Mouse (Mus musculus) kidney, embryonic 14.5 days (tissue): ENCODE measurements at regions not wholly inside any gene's neighbourhood (a gene's known extent, or its start where the extent isn't known, plus 50 kb on each side); places are given as distances from the start of the nearest gene placed in this dataset.

Experiments used
- ATAC-seq: fragments of 200-750 bp; cut with Nextera tagmentation; 2 replicates; pipeline ENCODE4 v1.8.0; 2017; ENCODE audit warnings: moderate number of reproducible peaks, mild to moderate bottlenecking, moderate TSS enrichment, moderate library complexity; ENCODE audit not compliant: low FRiP score, low TSS enrichment
- H3K27ac ChIP-seq: fragments of 300-500 bp; sonication (generic); 2 replicates; pipeline ENCODE4 v1.5.1; 2014; ENCODE audit warnings: low read depth, mild to moderate bottlenecking, low read length, moderate library complexity, mixed read lengths
- H3K27me3 ChIP-seq: fragments of 300-500 bp; sonication (generic); 2 replicates; pipeline ENCODE4 v1.6.1; 2014; ENCODE audit warnings: mild to moderate bottlenecking, low read length; ENCODE audit not compliant: control insufficient read depth, insufficient read depth
- H3K36me3 ChIP-seq: fragments of 300-500 bp; sonication (generic); 2 replicates; pipeline ENCODE4 v1.6.1; 2014; ENCODE audit warnings: low read length, mixed read lengths; ENCODE audit not compliant: control insufficient read depth, insufficient read depth
- H3K4me1 ChIP-seq: fragments of 300-500 bp; sonication (generic); 2 replicates; pipeline ENCODE4 v1.6.1; 2014; ENCODE audit warnings: low read length, mixed read lengths; ENCODE audit not compliant: control insufficient read depth, insufficient read depth
- H3K4me2 ChIP-seq: fragments of 300-500 bp; sonication (generic); replicated peaks from 2 replicates; pipeline ENCODE4 v1.6.1; 2014; ENCODE audit warnings: low read depth, mild to moderate bottlenecking, low read length
- H3K4me3 ChIP-seq: fragments of 300-500 bp; sonication (generic); 2 replicates; pipeline ENCODE4 v1.5.1; 2014; ENCODE audit warnings: mild to moderate bottlenecking, low read length
- H3K9ac ChIP-seq: fragments of 300-500 bp; sonication (generic); 2 replicates; pipeline ENCODE4 v1.6.1; 2014; ENCODE audit warnings: low read depth, mild to moderate bottlenecking, low read length, moderate library complexity
- H3K9me3 ChIP-seq: fragments of 300-500 bp; sonication (generic); 2 replicates; pipeline ENCODE4 v1.6.1; 2016; ENCODE audit warnings: low read length; ENCODE audit not compliant: control insufficient read depth
- WGBS: fragments of 180-500 bp; shearing (Covaris S2); extraction: QIAGEN DNeasy Blood & Tissue Kit; methylation state at CpG from one replicate; pipeline ENCODE4 v1.1.7; 2014; 5-methylcytosine and 5-hydroxymethylcytosine counted together

DNA sequence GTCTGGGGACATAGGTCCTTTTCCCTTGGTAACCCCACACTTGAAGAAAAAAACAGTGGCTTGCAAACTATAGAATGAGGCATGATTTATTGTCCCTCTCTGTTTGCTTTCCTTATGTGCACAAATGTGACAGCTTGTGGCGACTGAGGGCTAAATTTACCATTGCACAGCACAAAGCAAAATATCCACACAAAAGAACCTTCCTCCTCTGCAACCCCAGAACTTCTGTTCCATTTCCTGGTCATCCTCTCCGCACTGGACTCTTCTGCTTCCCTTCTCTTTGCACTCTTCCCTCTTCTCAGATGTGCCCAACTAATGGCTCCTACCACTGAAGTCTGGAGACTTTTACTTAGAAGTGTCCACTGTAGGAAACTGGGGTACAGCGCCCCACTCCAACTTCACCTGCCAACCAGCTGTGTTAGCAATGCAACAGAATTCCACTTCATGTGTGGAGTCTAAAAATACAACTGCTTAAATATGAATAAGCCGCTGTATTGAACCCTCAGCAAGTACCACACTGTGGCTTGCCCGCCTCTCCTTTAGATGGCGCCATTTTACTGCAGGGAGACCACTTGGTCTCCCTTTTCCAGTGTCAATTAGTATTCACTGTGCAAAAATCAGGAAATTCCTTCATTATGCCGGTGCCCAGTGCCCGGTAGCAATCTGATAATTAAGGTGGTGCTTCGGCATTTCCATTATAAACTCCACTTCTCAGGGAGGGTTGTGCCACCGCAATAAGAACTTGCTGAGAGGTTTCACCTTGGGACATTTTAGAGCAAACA is 199.6 kb downstream of the Foxa2 start:
- no peaks in the 10 kb centered on the region for H3K4me1 ChIP-seq
- no peaks in the 10 kb centered on the region for H3K36me3 ChIP-seq
- no peak overlapping the region for H3K27ac ChIP-seq
- 32% methylated on average over 10 of the region's 10 CpGs for WGBS
- ATAC-seq, result no peak
- no peak overlapping the region for H3K4me2 ChIP-seq
- H3K9ac ChIP-seq, result no peak overlapping the region
- no peak overlapping the region for H3K4me3 ChIP-seq
- H3K27me3 ChIP-seq, result no peaks in the 10 kb centered on the region
- H3K9me3 ChIP-seq, result no peaks in the 10 kb centered on the region

DNA sequence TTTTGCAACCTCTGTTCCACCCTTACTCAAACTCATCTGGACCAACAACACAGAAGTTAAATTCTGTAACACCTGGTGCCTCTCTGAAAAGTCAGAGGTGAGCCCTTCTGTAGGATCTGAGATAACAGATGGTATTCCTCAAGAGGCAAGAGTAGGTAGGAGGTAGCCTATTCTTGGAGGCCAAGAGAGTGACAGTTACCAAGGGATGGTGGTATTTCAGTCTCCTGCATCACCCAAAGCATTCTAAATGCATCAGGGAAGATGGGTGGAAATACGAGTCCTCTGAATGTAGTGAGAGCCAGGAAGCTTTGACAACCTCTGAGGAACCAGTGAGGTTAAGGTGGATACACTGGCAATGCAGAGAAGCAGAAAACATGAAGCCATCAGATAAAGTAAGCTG is 201.5 kb downstream of the Foxa2 start:
- 64% methylated on average over 1 of the region's 1 CpGs for WGBS
- no peak overlapping the region for H3K27ac ChIP-seq
- no peak overlapping the region for H3K4me3 ChIP-seq
- H3K9me3 ChIP-seq, result no peaks in the 10 kb centered on the region
- no peaks in the 10 kb centered on the region for H3K4me1 ChIP-seq
- no peaks in the 10 kb centered on the region for H3K27me3 ChIP-seq
- no peak for ATAC-seq
- no peak overlapping the region for H3K4me2 ChIP-seq
- no peaks in the 10 kb centered on the region for H3K36me3 ChIP-seq
- H3K9ac ChIP-seq, result no peak overlapping the region

DNA sequence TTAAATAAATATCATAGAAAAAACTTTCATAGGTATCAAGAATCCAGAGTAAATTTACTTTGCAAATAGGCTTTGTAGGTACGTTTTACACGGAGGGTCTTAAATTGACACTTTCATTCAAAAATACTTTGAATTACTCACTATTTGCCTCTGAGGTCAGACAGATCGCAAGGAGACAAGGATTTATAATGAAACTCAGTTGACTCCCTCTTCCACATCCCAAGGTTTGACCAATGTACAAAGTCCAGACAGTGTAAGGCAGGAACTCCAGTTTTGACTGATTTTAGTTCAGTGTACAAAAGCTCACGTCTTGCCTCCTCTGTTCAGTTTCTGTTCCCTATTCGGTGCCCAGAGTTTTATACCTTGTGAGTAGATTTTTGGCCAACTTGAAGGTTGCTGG is 205.8 kb downstream of the Foxa2 start:
- WGBS, result 79% methylated on average over 5 of the region's 5 CpGs
- H3K27me3 ChIP-seq, result no peaks in the 10 kb centered on the region
- no peak overlapping the region for H3K4me3 ChIP-seq
- no peak for ATAC-seq
- no peak overlapping the region for H3K9ac ChIP-seq
- no peak overlapping the region for H3K27ac ChIP-seq
- no peak overlapping the region for H3K4me2 ChIP-seq
- no peaks in the 10 kb centered on the region for H3K36me3 ChIP-seq
- H3K9me3 ChIP-seq, result no peaks in the 10 kb centered on the region
- no peaks in the 10 kb centered on the region for H3K4me1 ChIP-seq

DNA sequence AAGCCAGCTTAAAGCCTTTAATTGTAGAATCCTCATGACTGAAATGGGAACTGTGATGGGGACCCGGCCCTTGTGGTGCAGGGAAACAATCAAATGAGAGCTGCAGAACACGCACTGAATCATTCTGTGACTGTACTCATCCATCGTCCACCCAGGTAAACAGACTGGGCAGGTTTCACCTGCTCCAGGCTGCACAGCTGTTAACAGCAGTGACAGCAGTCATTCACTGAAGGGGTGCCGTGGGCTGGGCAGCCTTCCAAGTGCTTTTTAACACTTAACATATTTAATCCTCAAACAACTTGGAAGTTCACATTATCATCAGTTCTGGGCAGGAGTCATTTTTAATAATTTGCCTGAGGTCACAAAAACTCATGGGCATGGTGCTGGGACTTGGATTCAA is 208.2 kb downstream of the Foxa2 start:
- H3K9me3 ChIP-seq, result no peaks in the 10 kb centered on the region
- no peak overlapping the region for H3K4me2 ChIP-seq
- no peak overlapping the region for H3K27ac ChIP-seq
- no peaks in the 10 kb centered on the region for H3K4me1 ChIP-seq
- no peaks in the 10 kb centered on the region for H3K27me3 ChIP-seq
- ATAC-seq, result no peak
- H3K9ac ChIP-seq, result no peak overlapping the region
- no peaks in the 10 kb centered on the region for H3K36me3 ChIP-seq
- WGBS, result 80% methylated on average over 4 of the region's 4 CpGs
- H3K4me3 ChIP-seq, result no peak overlapping the region

DNA sequence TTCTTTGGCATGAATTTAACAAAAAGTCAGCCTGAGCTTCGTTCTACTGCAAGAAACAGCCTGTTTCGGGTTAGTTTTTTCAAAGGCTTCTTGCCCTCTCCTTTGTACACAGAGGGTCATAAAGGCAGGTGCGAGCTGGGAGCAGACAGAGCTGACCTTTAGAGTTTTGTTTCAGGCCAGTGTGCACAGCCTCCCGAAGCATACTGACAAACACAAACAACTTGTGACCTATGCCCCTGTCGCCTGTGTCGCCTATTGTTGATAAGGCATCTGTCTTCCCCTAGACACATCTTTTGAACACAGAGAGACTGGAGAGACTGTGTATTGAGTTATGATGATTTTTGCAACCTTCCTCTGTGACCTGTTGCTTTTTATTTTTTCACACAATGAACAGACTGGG is 216.2 kb downstream of the Foxa2 start:
- Histone ChIP-seq H3K36me3 (no peaks in the 10 kb centered on the region), H3K4me3 (no peak overlapping the region), H3K4me2 (no peak overlapping the region), H3K27me3 (no peaks in the 10 kb centered on the region), H3K9me3 (no peaks in the 10 kb centered on the region), H3K27ac (no peak overlapping the region), H3K4me1 (no peaks in the 10 kb centered on the region), H3K9ac (no peak overlapping the region)
- no peak for ATAC-seq
- 22% methylated on average over 6 of the region's 6 CpGs for WGBS

DNA sequence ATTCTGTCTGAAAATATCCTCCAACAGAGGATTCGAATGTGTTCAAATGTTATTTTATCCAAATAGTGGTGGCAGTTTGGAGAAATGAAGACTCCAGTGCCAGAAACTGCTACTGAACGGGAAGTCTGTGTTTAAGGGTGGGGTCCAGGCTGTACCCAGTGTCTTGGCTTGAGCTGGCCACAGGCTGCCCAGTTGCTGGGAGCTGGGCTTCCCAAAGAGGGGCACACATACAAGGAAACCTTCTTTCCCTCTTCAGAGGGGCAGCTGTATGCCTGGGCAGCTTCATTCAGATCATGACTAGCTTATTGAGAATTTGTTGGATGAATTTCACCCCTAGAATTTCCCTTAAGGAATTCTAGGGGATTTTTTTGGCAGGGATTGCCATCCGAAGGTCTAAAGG is 229.8 kb downstream of the Foxa2 start:
- Histone ChIP-seq H3K4me1 (no peaks in the 10 kb centered on the region), H3K27me3 (no peaks in the 10 kb centered on the region), H3K4me3 (no peak overlapping the region), H3K9me3 (no peaks in the 10 kb centered on the region), H3K4me2 (no peak overlapping the region), H3K36me3 (no peaks in the 10 kb centered on the region), H3K27ac (no peak overlapping the region), H3K9ac (no peak overlapping the region)
- WGBS, result 77% methylated on average over 3 of the region's 3 CpGs
- no peak for ATAC-seq

DNA sequence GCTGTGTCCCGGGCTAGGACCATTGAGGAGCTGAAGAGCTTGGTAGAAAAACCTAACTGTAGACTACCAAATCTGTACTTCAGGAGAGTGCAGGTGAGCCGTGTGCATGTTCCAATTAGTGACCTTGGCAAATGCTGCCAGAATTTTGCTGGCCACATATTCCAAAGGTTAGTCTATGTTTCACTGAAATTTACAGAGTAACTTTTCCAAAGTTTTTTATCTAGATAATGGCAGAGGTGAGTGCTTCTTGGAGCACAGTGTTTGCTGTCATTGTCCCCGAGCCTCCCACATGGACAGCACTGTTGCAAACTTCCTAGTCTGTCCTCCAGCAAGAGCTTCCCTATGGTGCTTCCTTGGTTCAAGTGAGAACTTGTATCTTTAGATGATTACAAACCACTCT is 232.5 kb downstream of the Foxa2 start:
- Histone ChIP-seq H3K9me3 (no peaks in the 10 kb centered on the region), H3K4me1 (no peaks in the 10 kb centered on the region), H3K4me3 (no peak overlapping the region), H3K27me3 (no peaks in the 10 kb centered on the region), H3K4me2 (no peak overlapping the region), H3K27ac (no peak overlapping the region), H3K9ac (no peak overlapping the region), H3K36me3 (no peaks in the 10 kb centered on the region)
- WGBS, result 78% methylated on average over 3 of the region's 3 CpGs
- no peak for ATAC-seq

DNA sequence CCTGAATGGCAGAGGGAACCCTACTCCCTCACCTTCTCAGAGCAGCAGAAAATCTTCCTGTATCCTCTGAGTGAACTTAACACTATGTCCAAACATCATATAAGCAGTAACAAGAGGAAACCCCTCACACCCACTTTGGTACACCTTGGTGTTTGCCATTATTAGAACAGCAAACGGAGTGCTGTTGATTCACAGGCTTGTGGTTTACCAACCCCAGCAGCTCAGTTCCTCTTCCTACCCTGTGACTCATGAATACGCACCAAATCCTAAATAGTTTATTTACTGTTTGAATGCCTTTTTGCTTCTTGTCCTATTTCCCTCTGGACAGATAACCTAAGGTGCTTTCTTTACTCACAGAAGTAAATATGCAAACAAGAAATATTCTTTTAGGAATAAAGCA is 233.3 kb downstream of the Foxa2 start:
- no peaks in the 10 kb centered on the region for H3K4me1 ChIP-seq
- H3K9me3 ChIP-seq, result no peaks in the 10 kb centered on the region
- H3K27ac ChIP-seq, result no peak overlapping the region
- no peak overlapping the region for H3K4me2 ChIP-seq
- no peaks in the 10 kb centered on the region for H3K36me3 ChIP-seq
- no peak for ATAC-seq
- no peak overlapping the region for H3K4me3 ChIP-seq
- 83% methylated on average over 2 of the region's 2 CpGs for WGBS
- no peak overlapping the region for H3K9ac ChIP-seq
- no peaks in the 10 kb centered on the region for H3K27me3 ChIP-seq

DNA sequence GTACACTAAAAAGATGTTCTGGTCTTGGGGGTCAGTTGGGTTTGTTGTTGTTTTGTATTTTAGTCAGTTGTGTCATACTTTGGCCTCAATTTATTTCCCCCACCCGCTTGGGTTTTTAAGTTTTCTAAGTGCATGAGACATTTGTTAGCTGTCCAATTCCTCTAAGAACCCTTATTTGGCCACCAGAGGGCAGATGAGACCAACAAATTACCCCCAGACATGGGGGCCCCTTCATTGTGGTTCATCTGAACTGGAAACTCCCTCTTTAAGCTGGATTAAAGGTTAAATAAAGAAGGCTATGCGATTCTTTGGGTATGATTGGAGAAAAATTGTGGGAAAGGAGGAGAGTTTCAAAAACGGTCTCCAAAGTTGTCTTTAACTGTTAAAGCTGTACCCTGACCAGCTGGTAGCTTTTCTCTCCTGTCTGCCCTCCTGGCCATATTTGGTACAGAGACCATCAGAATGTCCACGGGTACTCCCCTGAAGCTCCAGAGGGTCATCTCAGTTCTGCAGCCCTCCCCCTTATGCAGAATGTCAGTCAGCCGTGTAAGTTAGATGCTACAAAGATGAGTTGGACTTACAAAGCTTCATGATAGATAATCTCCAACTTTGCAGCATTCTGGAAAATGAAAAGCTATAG is 238.6 kb downstream of the Foxa2 start:
- Histone ChIP-seq H3K4me2 (no peak overlapping the region), H3K9ac (no peak overlapping the region), H3K4me1 (no peaks in the 10 kb centered on the region), H3K9me3 (no peaks in the 10 kb centered on the region), H3K4me3 (no peak overlapping the region), H3K36me3 (no peaks in the 10 kb centered on the region), H3K27ac (no peak overlapping the region), H3K27me3 (peaks cover 4% of the 10 kb centered on the region; the same call in 1 of the 2 replicates)
- WGBS, result 41% methylated on average over 5 of the region's 5 CpGs
- 0 out of 2 replicates have a peak, but pooled peaks have one; percentile 39 for ATAC-seq
